Mouse (Mus musculus) MEL (cell line): ENCODE measurements around the gene Mier2.

Experiments
- BHLHE40 ChIP-seq: IDR thresholded peaks from 2 replicates; pipeline ENCODE4 v1.6.1; 2012; ENCODE audit warnings: low read depth, mild to moderate bottlenecking, inconsistent platforms, low read length, improper control_type of control experiment, borderline replicate concordance
- CHD2 ChIP-seq: IDR thresholded peaks from 2 replicates; pipeline ENCODE4 v1.6.1; 2011; ENCODE audit warnings: low read length, improper control_type of control experiment
- CTCF ChIP-seq, 3 experiments: IDR thresholded peaks in 2 of 3; conservative IDR thresholded peaks in 1 of 3; 2 replicates each; pipeline ENCODE4 v1.5.1; 2011 to 2012; ENCODE audit warnings: low read length in 3 of 3, low read depth in 2 of 3, mild to moderate bottlenecking in 2 of 3, improper control_type of control experiment in 1 of 3, inconsistent platforms in 1 of 3, mixed read lengths in 1 of 3, moderate library complexity in 1 of 3; ENCODE audit not compliant: control insufficient read depth in 1 of 3, insufficient read depth in 1 of 3, poor library complexity in 1 of 3, severe bottlenecking in 1 of 3
- ELF1 ChIP-seq: IDR thresholded peaks from 2 replicates; pipeline ENCODE4 v1.6.1; 2014; ENCODE audit warnings: low read depth, mild to moderate bottlenecking, inconsistent platforms, low read length, improper control_type of control experiment, moderate library complexity
- MAX ChIP-seq: IDR thresholded peaks from 2 replicates; pipeline ENCODE4 v1.6.1; 2011; ENCODE audit warnings: low read length, improper control_type of control experiment
- POLR2A ChIP-seq, 2 experiments: IDR thresholded peaks; 2 replicates each; pipeline ENCODE4 v1.6.1; 2011 to 2012; ENCODE audit warnings: low read length in 2 of 2, mild to moderate bottlenecking in 2 of 2, control low read depth in 1 of 2, improper control_type of control experiment in 1 of 2, low read depth in 1 of 2, moderate library complexity in 1 of 2; ENCODE audit not compliant: control insufficient read depth in 1 of 2, insufficient read depth in 1 of 2, poor library complexity in 1 of 2

- TF ChIP-seq ELF1 (no peak), CTCF (IDR thresholded peaks at IDR 0.05 in 2 of 3, conservative IDR thresholded peaks at IDR 0.05 in 1 of 3; ENCODE audit: control insufficient read depth in 1 of 3, insufficient read depth in 1 of 3, low read depth in 2 of 3, low read length in 3 of 3, poor library complexity in 1 of 3, severe bottlenecking in 1 of 3) (no peak), CHD2 (no peak), MAX (no peak), POLR2A (IDR thresholded peaks at IDR 0.05; ENCODE audit: control insufficient read depth in 1 of 2, insufficient read depth in 1 of 2, low read depth in 1 of 2, low read length in 2 of 2, poor library complexity in 1 of 2) (no peak), BHLHE40 (no peak)
These were observed 20.6 kb downstream of the Mier2 start for GRCm38 (mm10) chr10:79534426-79534825.
